Mouse (Mus musculus) heart, embryonic 13.5 days (tissue): ENCODE data around the gene Def8. TPM values are rescaled to one million over a fixed set of nuclear protein-coding genes. Genes with fewer than 3 reads are reported as not detected.

Source experiments
- ATAC-seq: fragments of 200-750 bp; cut with Nextera tagmentation; 2 replicates; pipeline ENCODE4 v1.8.0; 2017; ENCODE audit warnings: moderate TSS enrichment; ENCODE audit not compliant: insufficient number of reproducible peaks, low FRiP score, low TSS enrichment; ENCODE audit errors: extremely low read depth
- H3K27ac ChIP-seq: fragments of 300-500 bp; sonication (generic); replicated peaks from 2 replicates; pipeline ENCODE4 v1.5.1; 2015; ENCODE audit warnings: moderate library complexity, mild to moderate bottlenecking, inconsistent platforms
- H3K27me3 ChIP-seq: fragments of 300-500 bp; sonication (generic); replicated peaks from 2 replicates; pipeline ENCODE4 v1.6.1; 2015; ENCODE audit warnings: mild to moderate bottlenecking, inconsistent platforms
- H3K36me3 ChIP-seq: fragments of 300-500 bp; sonication (generic); 2 replicates; pipeline ENCODE4 v1.6.1; 2015; ENCODE audit warnings: mild to moderate bottlenecking, inconsistent platforms
- H3K4me1 ChIP-seq: fragments of 300-500 bp; sonication (generic); 2 replicates; pipeline ENCODE4 v1.6.1; 2015; ENCODE audit warnings: inconsistent platforms
- H3K4me2 ChIP-seq: fragments of 300-500 bp; sonication (generic); 2 replicates; pipeline ENCODE4 v1.6.1; 2015; ENCODE audit warnings: inconsistent platforms, mild to moderate bottlenecking, moderate library complexity
- H3K4me3 ChIP-seq: fragments of 300-500 bp; sonication (generic); 2 replicates; pipeline ENCODE4 v1.5.1; 2015; ENCODE audit warnings: moderate library complexity, mild to moderate bottlenecking, inconsistent platforms
- H3K9ac ChIP-seq: fragments of 300-500 bp; sonication (generic); 2 replicates; pipeline ENCODE4 v1.6.1; 2015; ENCODE audit warnings: inconsistent platforms, mild to moderate bottlenecking, moderate library complexity
- H3K9me3 ChIP-seq: fragments of 300-500 bp; sonication (generic); 2 replicates; pipeline ENCODE4 v1.6.1; 2016; ENCODE audit warnings: inconsistent platforms
- whole genome bisulfite sequencing: fragments of 180-500 bp; shearing (Covaris S2); methylation state at CpG from one replicate; pipeline ENCODE4 v1.1.7; 2015; ENCODE audit warnings: mixed read lengths; 5-methylcytosine and 5-hydroxymethylcytosine counted together
- polyA plus RNA-seq: library from polyadenylated mRNA; unstranded; fragments of >200 nt; fragmentation: Nextera tagmentation; extraction: Ambion mirVana; gene quantifications from 2 replicates; pipeline ENCODE4 v1.2.1, GENCODE M21; 2015

The Def8 gene
- polyA plus RNA-seq, 1 experiment from 2014 or later: 30.4 TPM

DNA sequence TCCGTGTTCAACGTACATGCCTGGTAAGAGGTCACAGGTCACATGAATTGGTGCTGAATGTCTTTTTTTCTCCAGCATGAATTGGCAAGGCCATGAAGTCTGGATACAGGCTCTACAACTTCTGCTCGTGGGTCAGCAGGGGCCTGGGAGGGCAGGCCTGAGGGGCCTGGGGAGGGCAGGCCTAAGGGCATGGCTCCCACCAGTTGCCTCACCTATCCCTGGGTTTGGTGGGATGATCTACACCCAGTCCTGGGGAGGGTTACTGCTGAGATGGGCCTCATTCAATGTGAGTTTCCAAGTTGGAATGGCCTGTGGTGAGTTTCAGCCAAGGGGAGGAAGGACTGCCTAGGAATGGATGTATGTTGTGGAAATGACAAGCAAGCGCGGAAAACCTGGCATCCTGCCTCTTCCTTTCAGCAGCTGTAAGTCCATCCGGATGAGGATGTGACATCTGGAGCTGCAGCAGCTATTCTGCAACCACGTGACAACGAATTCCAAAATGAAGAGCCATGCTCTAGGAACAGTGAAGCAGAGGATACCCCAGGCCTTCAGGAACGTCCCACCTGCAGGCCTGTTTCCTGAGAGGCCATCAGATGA, 20.5 kb upstream of the Def8 start:
- Histone ChIP-seq H3K4me3 (no peak overlapping the region), H3K4me1 (peaks cover 12% of the 10 kb centered on the region), H3K4me2 (no peak overlapping the region), H3K27ac (no peak overlapping the region), H3K9ac (no peak overlapping the region), H3K36me3 (peaks cover 58% of the 10 kb centered on the region), H3K9me3 (no peaks in the 10 kb centered on the region), H3K27me3 (peaks cover 12% of the 10 kb centered on the region)
- ATAC-seq: no peak
- 78% methylated on average over 9 of the region's 9 CpGs for WGBS

DNA sequence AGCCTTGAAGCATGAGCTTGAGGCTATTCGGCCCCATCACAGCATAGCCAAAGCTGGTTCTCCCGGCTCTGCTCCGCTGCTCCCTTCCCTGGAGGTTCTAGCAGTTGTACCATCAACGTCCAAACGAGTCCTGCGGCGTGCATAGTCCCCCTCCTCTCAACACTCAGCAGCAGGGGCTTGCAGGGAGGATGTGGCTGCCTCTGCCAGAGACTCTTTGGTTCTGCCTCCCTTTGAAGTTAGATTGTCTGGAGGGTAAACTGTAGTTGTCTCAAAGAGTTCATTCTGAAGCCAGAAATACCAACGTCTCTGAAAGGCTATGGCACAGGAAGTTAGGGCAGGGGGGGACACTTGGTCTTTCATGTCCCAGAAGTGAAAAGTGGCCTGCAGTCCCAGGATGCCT, 18.8 kb upstream of the Def8 start:
- H3K27ac ChIP-seq: no peak overlapping the region
- no peak for ATAC-seq
- 52% methylated on average over 8 of the region's 8 CpGs for WGBS
- H3K4me3 ChIP-seq: no peak overlapping the region
- H3K9ac ChIP-seq: no peak overlapping the region
- H3K9me3 ChIP-seq: no peaks in the 10 kb centered on the region
- peaks cover 27% of the 10 kb centered on the region for H3K4me1 ChIP-seq
- H3K4me2 ChIP-seq: no peak overlapping the region
- H3K36me3 ChIP-seq: peaks cover 41% of the 10 kb centered on the region
- peaks cover 18% of the 10 kb centered on the region for H3K27me3 ChIP-seq

DNA sequence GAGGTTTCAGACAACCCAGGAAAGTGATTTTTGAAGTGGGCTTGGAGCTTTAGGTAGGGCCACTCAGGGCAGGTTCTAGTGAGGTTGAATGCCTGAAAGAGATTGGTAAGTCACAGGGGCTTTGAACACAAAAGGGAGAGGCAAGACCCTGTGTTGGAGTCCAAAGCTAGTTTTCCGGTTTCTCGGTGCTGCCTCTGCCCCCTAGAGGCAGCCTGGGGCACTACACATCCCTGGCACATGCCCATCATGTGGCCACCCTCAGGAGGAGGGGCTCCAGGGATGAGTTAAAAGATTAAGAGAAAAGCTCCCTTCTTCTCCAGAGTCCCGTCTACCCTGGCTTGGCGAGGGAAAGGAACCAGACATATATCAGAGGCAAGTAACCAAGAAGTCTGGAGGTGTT, 16.5 kb upstream of the Def8 start, which contains the start of gene Mc1r:
Mc1r (plus strand) TSS at position 322 of the 400 bp plus-strand sequence.
- no peak for ATAC-seq
- 8% methylated on average over 4 of the region's 4 CpGs for WGBS
- Histone ChIP-seq H3K9me3 (no peaks in the 10 kb centered on the region), H3K4me3 (no peak within 1 kb of the TSS), H3K9ac (no peak within 1 kb of the TSS), H3K4me1 (peaks cover 50% of the 10 kb centered on the region), H3K27ac (no peak within 1 kb of the TSS), H3K27me3 (peaks cover 36% of the 10 kb centered on the region), H3K4me2 (peak within 1 kb of the TSS; percentile 24; the same call in 1 of the 2 replicates), H3K36me3 (peaks cover 18% of the 10 kb centered on the region)

DNA sequence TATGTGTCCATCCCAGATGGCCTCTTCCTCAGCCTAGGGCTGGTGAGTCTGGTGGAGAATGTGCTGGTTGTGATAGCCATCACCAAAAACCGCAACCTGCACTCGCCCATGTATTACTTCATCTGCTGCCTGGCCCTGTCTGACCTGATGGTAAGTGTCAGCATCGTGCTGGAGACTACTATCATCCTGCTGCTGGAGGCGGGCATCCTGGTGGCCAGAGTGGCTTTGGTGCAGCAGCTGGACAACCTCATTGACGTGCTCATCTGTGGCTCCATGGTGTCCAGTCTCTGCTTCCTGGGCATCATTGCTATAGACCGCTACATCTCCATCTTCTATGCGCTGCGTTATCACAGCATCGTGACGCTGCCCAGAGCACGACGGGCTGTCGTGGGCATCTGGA, 15.7 kb upstream of the Def8 start:
- Histone ChIP-seq H3K27me3 (peaks cover 44% of the 10 kb centered on the region), H3K4me2 (no peak overlapping the region), H3K9me3 (no peaks in the 10 kb centered on the region), H3K4me3 (no peak overlapping the region), H3K4me1 (peaks cover 53% of the 10 kb centered on the region), H3K9ac (no peak overlapping the region), H3K27ac (no peak overlapping the region), H3K36me3 (peaks cover 10% of the 10 kb centered on the region)
- 84% methylated on average over 13 of the region's 13 CpGs for WGBS
- ATAC-seq: no peak

DNA sequence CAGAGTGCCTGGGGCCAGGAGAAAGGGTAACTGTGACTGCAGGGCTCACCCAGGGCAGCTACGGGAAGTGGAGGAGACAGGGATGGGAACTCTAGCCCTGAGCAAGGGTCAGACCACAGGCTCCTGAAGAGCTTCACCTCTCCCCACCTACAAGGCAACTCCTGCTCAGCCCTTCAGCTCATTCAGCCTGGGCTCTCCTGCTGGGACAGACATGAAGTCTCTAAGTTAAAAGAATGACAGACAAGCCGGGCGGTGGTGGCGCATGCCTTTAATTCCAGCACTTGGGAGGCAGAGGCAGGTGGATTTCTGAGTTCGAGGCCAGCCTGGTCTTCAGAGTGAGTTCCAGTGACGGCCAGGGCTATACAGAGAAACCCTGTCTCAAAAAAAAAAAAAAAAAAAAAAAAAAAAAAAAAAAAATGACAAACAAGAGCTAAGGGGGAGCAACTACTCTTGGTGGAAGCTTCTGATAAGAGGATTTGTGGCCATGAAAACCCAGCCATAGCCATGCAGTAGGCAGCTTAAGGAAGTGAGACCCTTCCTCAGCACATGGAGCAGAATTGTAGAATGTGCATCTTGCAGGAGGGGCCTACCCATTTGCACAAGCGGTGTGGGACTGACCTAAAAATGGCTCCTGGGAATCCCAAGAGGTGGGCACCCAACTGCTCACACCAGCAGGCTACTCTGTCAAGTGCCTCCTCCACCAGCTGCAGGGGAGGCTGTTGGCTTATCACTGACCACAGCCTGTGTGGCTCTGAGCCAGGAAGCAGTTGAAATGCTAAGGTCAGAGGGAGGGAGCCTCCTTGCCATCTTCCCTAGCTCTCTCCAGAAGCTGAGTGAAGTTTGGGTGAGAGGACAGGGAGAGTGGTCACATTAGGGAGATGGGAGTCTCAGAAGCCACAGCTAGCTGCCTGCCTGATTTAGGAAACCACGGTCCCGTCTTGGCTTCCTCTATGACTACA, 14.5 kb upstream of the Def8 start:
- no peaks in the 10 kb centered on the region for H3K9me3 ChIP-seq
- H3K4me1 ChIP-seq: peaks cover 53% of the 10 kb centered on the region
- peak overlapping the region; percentile 53 for H3K27ac ChIP-seq
- peak overlapping the region; percentile 16; the same call in 1 of the 2 replicates for H3K4me2 ChIP-seq
- peaks cover 56% of the 10 kb centered on the region for H3K27me3 ChIP-seq
- H3K4me3 ChIP-seq: no peak overlapping the region
- WGBS: 48% methylated on average over 9 of the region's 9 CpGs
- no peak for ATAC-seq
- H3K9ac ChIP-seq: no peak overlapping the region
- H3K36me3 ChIP-seq: no peaks in the 10 kb centered on the region

GRCm38 (mm10) chr8:123410049-123410587, 13.2 kb upstream of the Def8 start:
- Histone ChIP-seq H3K4me2 (peak overlapping the region; percentile 65; the same call in 1 of the 2 replicates), H3K27ac (0 out of 2 replicates have a peak overlapping the region, but pooled peaks have one; percentile 6), H3K9me3 (no peaks in the 10 kb centered on the region), H3K4me3 (no peak overlapping the region), H3K36me3 (no peaks in the 10 kb centered on the region), H3K27me3 (peaks cover 61% of the 10 kb centered on the region), H3K9ac (no peak overlapping the region), H3K4me1 (peaks cover 49% of the 10 kb centered on the region)
- WGBS: 60% methylated on average over 8 of the region's 8 CpGs
- ATAC-seq: no peak

GRCm38 (mm10) chr8:123410788-123411187, 12.5 kb upstream of the Def8 start:
- H3K27me3 ChIP-seq: peaks cover 61% of the 10 kb centered on the region
- no peaks in the 10 kb centered on the region for H3K36me3 ChIP-seq
- H3K4me2 ChIP-seq: peak overlapping the region; percentile 65
- no peak for ATAC-seq
- no peaks in the 10 kb centered on the region for H3K9me3 ChIP-seq
- peak overlapping the region; percentile 47 for H3K4me3 ChIP-seq
- 0 out of 2 replicates have a peak overlapping the region, but pooled peaks have one; percentile 47 for H3K9ac ChIP-seq
- 14% methylated on average over 11 of the region's 11 CpGs for WGBS
- no peak overlapping the region for H3K27ac ChIP-seq
- peaks cover 49% of the 10 kb centered on the region for H3K4me1 ChIP-seq

GRCm38 (mm10) chr8:123411246-123411645, 12.1 kb upstream of the Def8 start, which contains the start of gene Tubb3:
TSS of gene Tubb3 (plus strand) at chr8:123411424.
- Histone ChIP-seq H3K4me2 (peak within 1 kb of the TSS; percentile 65), H3K9me3 (no peaks in the 10 kb centered on the region), H3K4me1 (peaks cover 49% of the 10 kb centered on the region), H3K4me3 (peak within 1 kb of the TSS; percentile 47), H3K27ac (0 out of 2 replicates have a peak within 1 kb of the TSS, but pooled peaks have one; percentile 6), H3K9ac (peak within 1 kb of the TSS; percentile 47), H3K36me3 (no peaks in the 10 kb centered on the region), H3K27me3 (peaks cover 61% of the 10 kb centered on the region)
- 2% methylated on average over 29 of the region's 29 CpGs for WGBS
- no peak for ATAC-seq

DNA sequence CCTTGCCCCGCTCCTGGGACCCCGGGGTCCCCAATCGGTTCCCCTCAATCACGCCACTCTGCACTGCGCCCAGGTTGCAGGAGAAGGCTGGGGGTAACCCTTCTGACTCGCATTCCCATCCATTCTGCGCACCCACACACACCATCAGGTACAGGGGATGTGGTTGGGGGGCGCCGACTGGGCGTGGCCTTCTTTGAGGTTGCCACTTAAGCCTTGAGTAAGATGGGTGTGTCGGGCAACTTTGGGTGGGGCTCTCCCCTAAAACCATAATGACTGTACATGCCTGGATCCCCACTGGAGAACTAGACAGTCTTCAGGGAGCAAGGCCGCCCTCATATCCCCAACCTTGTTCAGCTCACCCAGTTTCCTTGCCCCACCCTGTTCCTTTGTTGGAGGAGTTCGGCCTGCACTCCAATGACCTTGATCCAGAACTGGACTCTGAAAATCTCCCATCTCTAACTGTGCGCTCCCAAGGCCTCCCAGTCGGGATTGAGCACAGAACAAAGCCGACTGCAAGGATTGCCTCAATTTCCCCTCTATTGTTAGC, 11.5 kb upstream of the Def8 start:
- no peak overlapping the region for H3K27ac ChIP-seq
- ATAC-seq: no peak
- peak overlapping the region; percentile 47 for H3K4me3 ChIP-seq
- peaks cover 59% of the 10 kb centered on the region for H3K27me3 ChIP-seq
- 10% methylated on average over 16 of the region's 16 CpGs for WGBS
- H3K4me1 ChIP-seq: peaks cover 44% of the 10 kb centered on the region
- no peaks in the 10 kb centered on the region for H3K9me3 ChIP-seq
- H3K36me3 ChIP-seq: no peaks in the 10 kb centered on the region
- H3K4me2 ChIP-seq: peak overlapping the region; percentile 65
- H3K9ac ChIP-seq: peak overlapping the region; percentile 47

DNA sequence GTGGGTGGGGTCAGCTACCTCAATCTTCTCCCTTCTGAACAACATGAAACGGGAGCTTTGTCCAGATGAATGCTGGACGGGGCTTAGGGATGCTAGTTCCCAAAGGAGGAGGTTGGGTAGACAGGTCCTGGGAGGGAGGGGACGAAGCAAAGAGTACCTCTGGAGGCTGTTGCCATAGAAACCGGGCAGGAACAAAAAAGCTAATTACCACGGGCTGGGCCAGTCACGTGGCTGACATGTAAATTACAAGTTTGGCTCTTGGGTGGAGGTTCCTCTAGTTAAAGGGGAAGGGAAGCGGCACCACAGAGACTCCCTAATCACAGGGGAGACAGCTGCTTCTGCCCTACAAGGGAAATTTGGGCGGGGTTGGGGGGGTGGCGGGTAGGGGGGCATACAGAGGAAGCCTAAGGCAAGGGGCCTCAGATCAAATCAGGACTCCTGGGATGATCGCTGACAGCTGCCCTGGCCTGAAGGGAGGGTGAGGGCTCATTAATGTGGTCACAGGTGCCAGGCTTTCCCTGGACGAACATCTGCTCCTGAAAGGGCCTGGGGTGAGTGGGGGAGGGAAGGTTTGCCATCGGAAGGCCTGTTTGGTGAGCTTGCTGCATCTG, 10.7 kb upstream of the Def8 start:
- Histone ChIP-seq H3K4me1 (peaks cover 42% of the 10 kb centered on the region), H3K27ac (no peak overlapping the region), H3K4me2 (peak overlapping the region; percentile 65), H3K36me3 (no peaks in the 10 kb centered on the region), H3K27me3 (peaks cover 51% of the 10 kb centered on the region), H3K9ac (no peak overlapping the region), H3K9me3 (no peaks in the 10 kb centered on the region), H3K4me3 (peak overlapping the region; percentile 47; the same call in 1 of the 2 replicates)
- 6% methylated on average over 12 of the region's 12 CpGs for WGBS
- no peak for ATAC-seq
